Mouse (Mus musculus): ENCODE measurements around the gene Itpr1. TPM values are rescaled to one million over a fixed set of nuclear protein-coding genes. Genes with fewer than 3 reads are reported as not detected.

Itpr1 gene
- polyA plus RNA-seq, 1 experiment = 68.2 TPM

DNA sequence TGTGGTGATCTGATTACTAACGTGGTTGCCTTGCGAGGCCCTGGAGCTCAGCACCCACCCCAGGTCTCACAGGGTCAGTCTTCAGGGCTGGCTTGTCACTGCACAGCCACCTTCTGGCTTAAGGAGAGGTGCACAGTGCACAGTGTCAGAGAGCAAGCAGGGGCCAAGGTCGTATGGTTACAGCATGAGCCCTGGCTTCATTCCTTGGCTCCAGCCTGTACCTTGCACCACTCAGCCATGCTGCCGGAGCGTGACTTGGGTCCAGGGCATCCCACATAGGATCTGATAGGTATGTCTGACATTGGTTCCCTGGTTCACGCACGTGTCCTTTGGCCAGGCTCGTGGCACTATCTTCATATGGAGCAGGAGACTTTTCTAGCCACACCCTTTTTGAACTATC lies 217.1 kb downstream of the Itpr1 start:
- H3K4me3 ChIP-seq (ENCODE audit: insufficient read depth, low read depth, low read length) = no peak overlapping the region
- peaks cover 14% of the 10 kb centered on the region; the same call in 1 of the 2 replicates for H3K4me1 ChIP-seq (ENCODE audit: control insufficient read depth, insufficient read depth, low read length)
- H3K36me3 ChIP-seq (ENCODE audit: control insufficient read depth, insufficient read depth, low read length) = peaks cover 3% of the 10 kb centered on the region; the same call in 1 of the 2 replicates
- TF ChIP-seq POLR2A (IDR thresholded peaks at IDR 0.05; ENCODE audit: low read depth, low read length) = no peak
- no peak for TF ChIP-seq CTCF (conservative IDR thresholded peaks at IDR 0.05; ENCODE audit: insufficient read depth, insufficient read length, low read depth, low read length)
- H3K27me3 ChIP-seq (replicated peaks; ENCODE audit: control insufficient read depth, insufficient read depth, low read length) = no peaks in the 10 kb centered on the region
- H3K27ac ChIP-seq (ENCODE audit: insufficient read depth, low read depth, low read length) = 0 out of 2 replicates have a peak overlapping the region, but pooled peaks have one; percentile 2
- DNase-seq = peak; percentile 89
- WGBS = 49% methylated on average over 8 of the region's 8 CpGs

DNA sequence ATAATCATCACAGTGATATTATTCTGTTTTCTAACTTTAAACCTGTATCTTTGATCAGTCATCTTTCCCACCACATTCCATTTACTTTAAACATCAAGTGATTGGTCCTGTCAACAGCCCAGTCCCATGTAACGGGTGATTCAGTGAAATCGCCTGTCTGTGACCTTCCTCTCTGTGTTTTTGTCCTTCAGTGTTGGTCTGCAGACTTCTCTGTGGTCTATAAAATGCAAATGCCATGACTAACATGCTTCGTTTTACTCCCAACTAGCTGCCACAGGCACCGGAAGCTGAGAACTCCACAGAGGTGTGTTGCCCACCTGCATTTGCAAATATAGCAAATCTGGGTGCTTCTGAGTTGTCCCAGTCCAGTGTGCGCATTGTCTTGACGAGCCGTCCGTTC lies 218.3 kb downstream of the Itpr1 start:
- Histone ChIP-seq H3K4me3 (ENCODE audit: insufficient read depth, low read depth, low read length) (no peak overlapping the region), H3K4me1 (ENCODE audit: control insufficient read depth, insufficient read depth, low read length) (peaks cover 15% of the 10 kb centered on the region; the same call in 1 of the 2 replicates), H3K36me3 (ENCODE audit: control insufficient read depth, insufficient read depth, low read length) (peaks cover 3% of the 10 kb centered on the region; the same call in 1 of the 2 replicates), H3K27me3 (replicated peaks; ENCODE audit: control insufficient read depth, insufficient read depth, low read length) (no peaks in the 10 kb centered on the region), H3K27ac (ENCODE audit: insufficient read depth, low read depth, low read length) (peak overlapping the region; percentile 30; the same call in 1 of the 2 replicates)
- no peak for DNase-seq
- WGBS = 74% methylated on average over 8 of the region's 8 CpGs
- TF ChIP-seq CTCF (conservative IDR thresholded peaks at IDR 0.05; ENCODE audit: insufficient read depth, insufficient read length, low read depth, low read length) = no peak
- no peak for TF ChIP-seq POLR2A (IDR thresholded peaks at IDR 0.05; ENCODE audit: low read depth, low read length)

DNA sequence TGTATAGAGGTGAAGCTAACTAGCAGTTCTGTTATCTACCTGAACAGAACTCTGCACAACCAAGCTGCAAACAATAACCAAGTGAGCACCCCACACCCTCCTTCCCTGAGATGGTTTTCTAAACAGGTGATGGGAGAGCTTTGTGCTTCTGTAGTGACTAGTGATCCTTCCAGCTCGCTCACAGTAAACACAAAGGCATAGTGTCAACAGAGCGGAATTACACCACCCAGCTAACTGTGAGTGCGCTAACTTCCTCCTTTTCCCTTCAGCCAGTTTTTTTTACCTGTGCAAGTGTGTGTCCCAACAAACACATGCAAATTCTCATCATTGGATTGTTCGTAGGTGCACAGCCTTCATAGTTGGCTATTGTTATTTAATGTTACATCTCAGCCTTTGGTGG lies 219.9 kb downstream of the Itpr1 start:
- no peak for DNase-seq
- 86% methylated on average over 4 of the region's 4 CpGs for WGBS

DNA sequence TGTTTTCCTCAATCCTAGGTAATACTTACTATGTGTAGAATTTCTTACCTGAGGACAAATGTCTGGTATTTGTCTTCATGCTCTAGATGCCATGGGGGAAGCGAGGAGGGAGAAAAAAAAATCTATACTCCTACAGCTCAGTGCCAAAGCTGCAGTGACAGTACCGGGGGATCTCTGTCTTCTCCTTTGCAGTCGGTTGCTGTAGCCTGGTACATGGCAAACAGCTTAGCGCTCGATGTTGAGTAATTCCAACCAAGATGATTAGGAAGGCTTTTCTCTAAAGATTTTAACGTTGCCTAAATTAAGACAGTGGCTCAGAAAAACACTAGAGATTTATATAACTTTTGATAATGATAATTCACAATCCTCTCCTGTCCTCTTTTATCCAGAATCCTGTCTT lies 221.9 kb downstream of the Itpr1 start:
- TF ChIP-seq CTCF (conservative IDR thresholded peaks at IDR 0.05; ENCODE audit: insufficient read depth, insufficient read length, low read depth, low read length) (no peak), POLR2A (IDR thresholded peaks at IDR 0.05; ENCODE audit: low read depth, low read length) (no peak)
- H3K27me3 ChIP-seq (replicated peaks; ENCODE audit: control insufficient read depth, insufficient read depth, low read length) = no peaks in the 10 kb centered on the region
- WGBS = 81% methylated on average over 6 of the region's 6 CpGs

More for the DNA sequence above, 219.9 kb downstream of the Itpr1 start:
- Histone ChIP-seq H3K4me3 (ENCODE audit: insufficient read depth, low read depth, low read length) (no peak overlapping the region), H3K27me3 (replicated peaks; ENCODE audit: control insufficient read depth, insufficient read depth, low read length) (no peaks in the 10 kb centered on the region), H3K27ac (ENCODE audit: insufficient read depth, low read depth, low read length) (no peak overlapping the region), H3K36me3 (ENCODE audit: control insufficient read depth, insufficient read depth, low read length) (peaks cover 3% of the 10 kb centered on the region; the same call in 1 of the 2 replicates), H3K4me1 (ENCODE audit: control insufficient read depth, insufficient read depth, low read length) (peaks cover 18% of the 10 kb centered on the region)
- TF ChIP-seq POLR2A (IDR thresholded peaks at IDR 0.05; ENCODE audit: low read depth, low read length) = no peak
- no peak for TF ChIP-seq CTCF (conservative IDR thresholded peaks at IDR 0.05; ENCODE audit: insufficient read depth, insufficient read length, low read depth, low read length)

DNA sequence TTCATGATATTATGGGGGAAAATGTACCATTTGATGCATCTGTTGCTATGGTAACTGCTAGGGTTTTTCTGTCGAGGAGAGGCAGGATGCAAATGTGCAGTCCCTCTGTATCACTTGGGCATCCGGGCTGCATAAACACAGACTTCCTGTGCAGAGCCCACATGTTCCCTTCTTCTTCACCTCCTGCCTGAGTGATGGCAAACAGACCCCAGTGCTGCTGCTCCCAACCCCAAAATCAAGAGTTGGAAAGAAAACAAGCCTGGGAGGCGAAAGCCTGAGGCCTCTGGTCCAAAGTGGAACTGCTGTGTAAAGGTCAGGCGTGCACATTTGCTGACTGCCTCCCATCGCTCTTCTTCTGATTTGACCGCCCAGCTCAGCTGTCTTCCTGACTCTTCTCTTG lies 222.6 kb downstream of the Itpr1 start:
- peaks cover 10% of the 10 kb centered on the region for H3K36me3 ChIP-seq (ENCODE audit: control insufficient read depth, insufficient read depth, low read length)
- no peaks in the 10 kb centered on the region for H3K27me3 ChIP-seq (replicated peaks; ENCODE audit: control insufficient read depth, insufficient read depth, low read length)
- peak; percentile 62 for DNase-seq
- TF ChIP-seq POLR2A (IDR thresholded peaks at IDR 0.05; ENCODE audit: low read depth, low read length) (no peak), CTCF (conservative IDR thresholded peaks at IDR 0.05; ENCODE audit: insufficient read depth, insufficient read length, low read depth, low read length) (no peak)
- peaks cover 13% of the 10 kb centered on the region for H3K4me1 ChIP-seq (ENCODE audit: control insufficient read depth, insufficient read depth, low read length)
- no peak overlapping the region for H3K4me3 ChIP-seq (ENCODE audit: insufficient read depth, low read depth, low read length)
- 49% methylated on average over 6 of the region's 6 CpGs for WGBS
- H3K27ac ChIP-seq (ENCODE audit: insufficient read depth, low read depth, low read length) = no peak overlapping the region

More for the DNA sequence above, 221.9 kb downstream of the Itpr1 start:
- no peak for DNase-seq
- Histone ChIP-seq H3K4me1 (ENCODE audit: control insufficient read depth, insufficient read depth, low read length) (peaks cover 13% of the 10 kb centered on the region), H3K4me3 (ENCODE audit: insufficient read depth, low read depth, low read length) (no peak overlapping the region), H3K36me3 (ENCODE audit: control insufficient read depth, insufficient read depth, low read length) (peaks cover 6% of the 10 kb centered on the region), H3K27ac (ENCODE audit: insufficient read depth, low read depth, low read length) (peak overlapping the region; percentile 51; the same call in 1 of the 2 replicates)

DNA sequence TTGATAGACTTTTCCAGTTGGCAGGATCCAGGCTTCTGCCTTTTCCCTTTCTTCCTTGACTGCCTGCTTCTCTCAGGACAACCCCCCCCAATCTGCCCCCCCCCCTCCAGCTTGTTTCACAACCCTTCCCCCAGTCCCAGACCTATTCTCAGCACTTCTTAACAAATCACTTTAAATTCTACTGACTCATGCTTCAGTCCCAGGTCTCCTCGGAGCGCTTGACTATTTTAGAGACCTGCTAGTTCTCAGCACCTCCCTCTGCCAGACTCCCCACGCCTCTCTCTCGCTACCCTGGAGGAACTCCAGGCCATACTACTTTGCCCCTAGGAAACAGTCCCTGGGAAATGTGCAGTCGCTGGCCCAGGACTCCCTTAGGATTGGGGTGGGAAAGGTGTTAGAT lies 223.7 kb downstream of the Itpr1 start:
- Histone ChIP-seq H3K4me3 (ENCODE audit: insufficient read depth, low read depth, low read length) (no peak overlapping the region), H3K27ac (ENCODE audit: insufficient read depth, low read depth, low read length) (peak overlapping the region; percentile 66; the same call in 1 of the 2 replicates), H3K27me3 (replicated peaks; ENCODE audit: control insufficient read depth, insufficient read depth, low read length) (no peaks in the 10 kb centered on the region), H3K4me1 (ENCODE audit: control insufficient read depth, insufficient read depth, low read length) (peaks cover 8% of the 10 kb centered on the region), H3K36me3 (ENCODE audit: control insufficient read depth, insufficient read depth, low read length) (peaks cover 15% of the 10 kb centered on the region)
- WGBS = 43% methylated on average over 5 of the region's 5 CpGs
- peak; percentile 57 for DNase-seq
- TF ChIP-seq POLR2A (IDR thresholded peaks at IDR 0.05; ENCODE audit: low read depth, low read length) = no peak
- no peak for TF ChIP-seq CTCF (conservative IDR thresholded peaks at IDR 0.05; ENCODE audit: insufficient read depth, insufficient read length, low read depth, low read length)

DNA sequence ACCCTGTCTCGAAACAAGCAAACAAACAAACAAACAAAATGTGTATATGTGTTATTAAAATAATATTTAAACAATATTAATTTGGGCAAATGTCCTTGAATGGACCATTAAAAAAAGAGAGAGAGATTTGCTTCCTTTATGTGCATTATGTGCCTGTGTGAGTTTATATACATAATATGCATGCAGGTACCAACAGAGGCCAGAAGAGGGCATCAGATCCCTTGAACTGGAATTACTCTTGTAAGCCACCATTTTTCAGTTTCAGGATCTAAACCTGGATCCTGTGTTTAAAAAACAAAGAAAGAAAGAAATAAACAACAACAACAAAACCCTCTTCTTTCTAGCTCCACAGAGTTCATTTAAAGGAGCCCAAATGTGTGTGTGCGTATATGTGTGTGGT lies 228.4 kb downstream of the Itpr1 start:
- Histone ChIP-seq H3K27ac (ENCODE audit: insufficient read depth, low read depth, low read length) (peak overlapping the region; percentile 68; the same call in 1 of the 2 replicates), H3K27me3 (replicated peaks; ENCODE audit: control insufficient read depth, insufficient read depth, low read length) (no peaks in the 10 kb centered on the region), H3K4me3 (ENCODE audit: insufficient read depth, low read depth, low read length) (no peak overlapping the region), H3K36me3 (ENCODE audit: control insufficient read depth, insufficient read depth, low read length) (peaks cover 12% of the 10 kb centered on the region), H3K4me1 (ENCODE audit: control insufficient read depth, insufficient read depth, low read length) (peaks cover 31% of the 10 kb centered on the region)
- WGBS = 99% methylated on average over 2 of the region's 2 CpGs
- no peak for DNase-seq
- TF ChIP-seq POLR2A (IDR thresholded peaks at IDR 0.05; ENCODE audit: low read depth, low read length) = no peak
- TF ChIP-seq CTCF (conservative IDR thresholded peaks at IDR 0.05; ENCODE audit: insufficient read depth, insufficient read length, low read depth, low read length) = no peak
